Mouse (Mus musculus): ENCODE measurements at regions not wholly inside any gene's neighbourhood (a gene's known extent, or its start where the extent isn't known, plus 50 kb on each side); places are given as distances from the start of the nearest gene placed in this dataset.

DNA sequence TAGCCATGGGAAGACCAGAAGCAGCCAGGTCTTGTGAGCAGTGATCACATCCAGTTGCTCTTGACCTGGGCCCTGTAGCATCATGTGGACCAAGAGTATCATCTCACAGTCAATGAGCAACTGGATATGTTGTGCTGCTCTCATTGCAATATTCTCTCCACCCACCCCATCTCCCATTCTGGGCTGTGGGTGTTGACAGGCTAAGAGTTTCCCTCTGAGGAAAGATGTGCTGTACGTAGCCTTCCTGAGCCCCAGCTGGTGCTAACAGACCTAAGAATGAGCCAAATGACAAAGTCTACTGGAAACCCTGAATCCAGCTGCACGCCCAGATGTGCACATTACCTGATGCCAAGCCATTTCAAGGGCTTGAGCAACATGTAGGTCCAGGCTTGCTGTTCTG, 380.5 kb downstream of the Agtpbp1 start:
- no peak for TF ChIP-seq POLR2A (IDR thresholded peaks at IDR 0.05; ENCODE audit: low read depth, low read length)
- TF ChIP-seq CTCF (IDR thresholded peaks at IDR 0.05; ENCODE audit: borderline replicate concordance, insufficient read depth, low read length): no peak
